Mouse (Mus musculus) forebrain, embryonic 16.5 days (tissue): ENCODE data around the gene Itpk1. TPM values are rescaled to one million over a fixed set of nuclear protein-coding genes. Genes with fewer than 3 reads are reported as not detected.

Source experiments
- ATAC-seq: fragments of 200-750 bp; cut with Nextera tagmentation; 2 replicates; pipeline ENCODE4 v1.8.0; 2017; ENCODE audit warnings: mild to moderate bottlenecking, moderate library complexity
- H3K27ac ChIP-seq: fragments of 300-500 bp; sonication (generic); 2 replicates; pipeline ENCODE4 v1.5.1; 2014; ENCODE audit warnings: low read length, control low read depth
- H3K27me3 ChIP-seq: fragments of 300-500 bp; sonication (generic); replicated peaks from 2 replicates; pipeline ENCODE4 v1.6.1; 2014; ENCODE audit warnings: low read length; ENCODE audit not compliant: control insufficient read depth, insufficient read depth
- H3K36me3 ChIP-seq: fragments of 300-500 bp; sonication (generic); 2 replicates; pipeline ENCODE4 v1.6.1; 2014; ENCODE audit not compliant: control insufficient read depth, insufficient read depth
- H3K4me1 ChIP-seq: fragments of 300-500 bp; sonication (generic); replicated peaks from 2 replicates; pipeline ENCODE4 v1.6.1; 2014; ENCODE audit warnings: low read length; ENCODE audit not compliant: control insufficient read depth, insufficient read depth
- H3K4me2 ChIP-seq: fragments of 300-500 bp; sonication (generic); 2 replicates; pipeline ENCODE4 v1.6.1; 2014; ENCODE audit warnings: mild to moderate bottlenecking, low read length, control low read depth
- H3K4me3 ChIP-seq: fragments of 300-500 bp; sonication (generic); replicated peaks from 2 replicates; pipeline ENCODE4 v1.5.1; 2014; ENCODE audit warnings: mild to moderate bottlenecking, low read length, control low read depth
- H3K9ac ChIP-seq: fragments of 300-500 bp; sonication (generic); replicated peaks from 2 replicates; pipeline ENCODE4 v1.6.1; 2014; ENCODE audit warnings: low read depth, low read length, control low read depth
- H3K9me3 ChIP-seq: fragments of 300-500 bp; sonication (generic); 2 replicates; pipeline ENCODE4 v1.6.1; 2016; ENCODE audit warnings: low read length; ENCODE audit not compliant: control insufficient read depth
- WGBS: fragments of 180-500 bp; shearing (Covaris S2); extraction: QIAGEN DNeasy Blood & Tissue Kit; methylation state at CpG from one replicate; pipeline ENCODE4 v1.1.7; 2014; 5-methylcytosine and 5-hydroxymethylcytosine counted together
- polyA plus RNA-seq: library from polyadenylated mRNA; unstranded; fragments of >200 nt; fragmentation: Nextera tagmentation; extraction: Ambion mirVana; gene quantifications from 2 replicates; pipeline ENCODE4 v1.2.1, GENCODE M21; 2015

The Itpk1 gene
- polyA plus RNA-seq, 1 experiment from 2014 or later, result 68.7 TPM

DNA sequence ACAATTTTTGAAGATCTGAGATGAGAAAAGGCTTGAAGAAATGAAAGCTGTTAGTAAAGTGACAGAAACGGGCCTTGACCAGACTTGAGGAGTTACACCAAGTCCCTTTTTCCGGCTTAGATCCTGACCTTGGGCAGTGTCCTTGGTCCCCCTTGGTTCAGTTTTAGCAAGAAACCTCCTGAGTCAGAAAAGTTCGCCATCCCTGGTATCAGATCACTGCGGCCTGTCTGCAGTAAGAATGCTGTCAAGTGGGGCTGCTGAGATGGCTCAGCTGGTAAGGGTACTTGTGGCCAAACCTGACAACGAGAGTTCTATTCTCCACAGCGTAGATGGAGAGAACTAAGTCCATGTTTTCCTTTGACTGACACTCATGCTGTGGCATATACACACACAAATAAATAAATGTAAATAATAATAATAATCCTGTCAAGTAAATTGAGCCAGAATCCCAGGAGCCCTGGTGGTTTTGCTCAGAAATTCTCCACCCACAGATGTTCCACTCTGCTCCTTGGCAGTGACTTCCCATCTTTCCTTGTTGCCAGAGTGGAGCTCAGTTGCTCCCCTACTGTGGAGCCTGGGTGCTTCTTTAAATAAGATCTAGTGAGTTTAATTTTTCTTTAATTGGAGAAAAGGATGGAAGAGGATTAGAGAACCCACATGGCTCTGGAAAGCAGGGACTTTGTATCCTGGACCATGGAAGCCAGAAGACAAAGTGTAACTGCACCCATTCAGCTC is 1.3 kb upstream of the Itpk1 start:
- Histone ChIP-seq H3K9ac (no peak overlapping the region; the same call in 1 of the 2 replicates), H3K27me3 (no peaks in the 10 kb centered on the region), H3K9me3 (no peaks in the 10 kb centered on the region), H3K4me3 (peak overlapping the region; percentile 82), H3K27ac (no peak overlapping the region), H3K4me2 (peak overlapping the region; percentile 55), H3K36me3 (no peaks in the 10 kb centered on the region), H3K4me1 (peaks cover 35% of the 10 kb centered on the region)
- ATAC-seq, result no peak
- 63% methylated on average over 6 of the region's 6 CpGs for WGBS

DNA sequence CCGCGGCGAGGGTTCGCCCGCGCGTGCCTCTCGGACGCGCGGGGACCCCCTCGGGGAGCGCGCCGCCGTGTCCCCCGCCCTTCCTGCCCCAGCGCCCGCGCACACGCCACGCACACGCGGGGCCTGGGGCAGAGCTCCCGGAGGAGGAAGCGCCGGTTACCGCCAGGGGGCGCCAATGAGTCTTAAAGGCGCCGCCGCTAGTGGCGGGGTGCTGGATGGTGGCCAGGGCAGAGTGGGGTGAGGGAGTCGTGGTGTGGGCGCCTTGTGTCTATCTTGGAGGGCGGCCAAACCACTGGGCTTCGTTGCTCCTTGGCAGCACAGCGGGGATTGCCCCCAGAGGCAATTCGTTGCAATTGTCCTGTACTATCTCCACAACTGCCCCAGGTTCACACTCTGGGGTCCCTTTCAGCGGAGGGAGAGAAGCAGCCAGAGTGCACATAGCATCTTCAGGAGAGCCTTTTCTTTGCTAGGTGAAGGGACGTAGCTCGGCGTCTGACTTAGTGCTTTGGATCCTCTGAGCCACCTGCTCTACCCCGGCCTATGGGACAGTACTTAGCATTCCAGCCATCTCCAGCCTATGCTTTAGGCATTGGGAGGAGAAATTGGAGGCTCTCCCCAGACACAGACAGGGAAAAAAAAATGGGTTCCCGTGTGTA is 614 bp upstream of the Itpk1 start:
- Histone ChIP-seq H3K9me3 (no peaks in the 10 kb centered on the region), H3K4me3 (peak overlapping the region; percentile 82), H3K9ac (peak overlapping the region; percentile 84), H3K27me3 (no peaks in the 10 kb centered on the region), H3K4me2 (peak overlapping the region; percentile 55), H3K4me1 (peaks cover 41% of the 10 kb centered on the region), H3K36me3 (no peaks in the 10 kb centered on the region), H3K27ac (peak overlapping the region; percentile 89)
- WGBS, result 2% methylated on average over 26 of the region's 45 CpGs
- peak; percentile 76 for ATAC-seq

DNA sequence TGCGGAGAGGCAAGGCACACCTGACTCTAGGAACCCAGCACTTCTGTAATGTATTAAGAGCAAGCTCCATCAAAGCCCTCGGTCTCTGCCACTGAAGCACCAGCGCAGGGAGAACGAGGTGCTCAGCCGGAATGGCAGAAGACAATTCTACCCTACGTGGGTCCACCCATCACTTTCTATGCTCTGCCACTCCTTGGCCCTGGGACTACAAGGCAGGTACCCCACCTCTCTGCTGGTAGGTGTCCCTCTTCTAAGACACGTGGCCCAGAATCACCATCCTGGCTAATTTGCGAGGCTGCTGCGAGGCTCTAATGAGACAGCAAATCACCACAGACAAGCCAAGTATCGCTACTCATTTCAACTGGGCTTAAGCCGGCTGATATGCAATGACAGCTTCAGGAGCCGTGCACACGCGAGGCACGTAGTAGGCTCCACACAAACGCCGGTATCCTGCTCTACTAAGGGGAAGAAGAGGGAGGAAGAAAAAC is 765 bp downstream of the Itpk1 start:
- Histone ChIP-seq H3K27ac (peak overlapping the region; percentile 86), H3K9ac (peak overlapping the region; percentile 84), H3K4me1 (peaks cover 54% of the 10 kb centered on the region), H3K9me3 (no peaks in the 10 kb centered on the region), H3K4me3 (peak overlapping the region; percentile 82), H3K36me3 (no peaks in the 10 kb centered on the region), H3K4me2 (peak overlapping the region; percentile 77), H3K27me3 (no peaks in the 10 kb centered on the region)
- peak; percentile 19; the same call in 1 of the 2 replicates for ATAC-seq
- 4% methylated on average over 17 of the region's 17 CpGs for WGBS

- no peaks in the 10 kb centered on the region for H3K9me3 ChIP-seq
- 18% methylated on average over 6 of the region's 6 CpGs for WGBS
- no peak for ATAC-seq
- peak overlapping the region; percentile 77 for H3K4me2 ChIP-seq
- no peaks in the 10 kb centered on the region for H3K27me3 ChIP-seq
- no peaks in the 10 kb centered on the region for H3K36me3 ChIP-seq
- H3K27ac ChIP-seq, result peak overlapping the region; percentile 86
- peaks cover 59% of the 10 kb centered on the region for H3K4me1 ChIP-seq
- H3K4me3 ChIP-seq, result peak overlapping the region; percentile 82
- peak overlapping the region; percentile 84 for H3K9ac ChIP-seq
These were observed 1.3 kb downstream of the Itpk1 start for GRCm38 (mm10) chr12:102703441-102703840.

DNA sequence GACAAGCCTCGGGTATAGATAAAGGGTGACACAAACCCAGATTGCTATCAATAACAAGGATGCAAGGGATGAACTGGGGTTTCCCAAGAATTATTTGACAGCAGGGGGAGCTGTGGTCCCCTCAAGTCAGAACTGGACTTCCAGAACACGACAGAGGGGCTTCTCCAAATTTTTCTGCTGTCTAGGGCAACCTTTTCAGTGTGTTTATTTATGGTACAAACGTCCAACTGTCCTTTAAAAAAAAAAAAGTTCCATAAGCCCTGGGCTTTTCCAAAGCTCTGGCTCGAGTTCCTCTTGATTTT is 1.7 kb downstream of the Itpk1 start:
- Histone ChIP-seq H3K4me2 (peak overlapping the region; percentile 77), H3K4me1 (peaks cover 63% of the 10 kb centered on the region), H3K27me3 (no peaks in the 10 kb centered on the region), H3K27ac (peak overlapping the region; percentile 86), H3K9me3 (no peaks in the 10 kb centered on the region), H3K9ac (peak overlapping the region; percentile 84), H3K36me3 (no peaks in the 10 kb centered on the region), H3K4me3 (peak overlapping the region; percentile 82)
- 3% methylated on average over 4 of the region's 4 CpGs for whole genome bisulfite sequencing
- no peak for ATAC-seq

DNA sequence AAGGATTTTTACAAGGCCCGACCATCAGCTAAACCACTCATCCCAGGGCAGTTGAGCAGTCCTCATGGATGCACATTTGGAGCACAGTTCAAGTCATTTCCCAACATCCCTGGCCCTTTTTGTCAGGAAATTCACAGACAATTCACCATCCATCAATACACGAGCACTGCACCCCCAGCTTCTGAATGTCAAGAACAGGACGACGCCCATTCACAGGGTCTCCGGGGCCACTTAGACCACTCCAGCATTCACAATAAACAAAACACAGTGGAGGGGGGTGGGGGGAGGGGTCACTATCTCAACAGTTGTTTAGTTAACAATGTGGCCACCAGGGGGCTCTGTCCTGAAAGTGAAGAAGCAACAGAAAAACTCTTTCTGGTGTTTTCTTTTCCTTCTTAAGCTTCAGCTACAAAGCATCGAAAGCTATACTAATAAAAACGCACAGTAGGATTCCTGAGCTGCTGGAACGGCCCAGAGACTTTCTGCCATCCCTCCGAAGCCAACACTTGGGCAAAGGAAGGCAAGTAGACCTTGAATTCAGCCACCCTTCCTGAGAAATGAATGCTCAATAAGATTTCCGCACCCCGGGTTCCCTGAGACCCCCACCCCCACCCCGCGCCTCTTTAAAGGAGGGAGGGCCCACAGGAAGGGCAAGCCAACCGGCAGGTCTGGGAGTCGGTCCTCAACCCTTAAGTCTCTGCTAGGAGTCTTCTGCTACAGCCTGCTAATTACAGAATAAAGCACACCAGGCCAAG is 2.2 kb downstream of the Itpk1 start:
- Histone ChIP-seq H3K27ac (peak overlapping the region; percentile 86), H3K27me3 (no peaks in the 10 kb centered on the region), H3K4me2 (peak overlapping the region; percentile 77), H3K4me3 (peak overlapping the region; percentile 82), H3K36me3 (no peaks in the 10 kb centered on the region), H3K9me3 (no peaks in the 10 kb centered on the region), H3K4me1 (peaks cover 68% of the 10 kb centered on the region), H3K9ac (peak overlapping the region; percentile 84)
- 3% methylated on average over 15 of the region's 15 CpGs for WGBS
- no peak for ATAC-seq

DNA sequence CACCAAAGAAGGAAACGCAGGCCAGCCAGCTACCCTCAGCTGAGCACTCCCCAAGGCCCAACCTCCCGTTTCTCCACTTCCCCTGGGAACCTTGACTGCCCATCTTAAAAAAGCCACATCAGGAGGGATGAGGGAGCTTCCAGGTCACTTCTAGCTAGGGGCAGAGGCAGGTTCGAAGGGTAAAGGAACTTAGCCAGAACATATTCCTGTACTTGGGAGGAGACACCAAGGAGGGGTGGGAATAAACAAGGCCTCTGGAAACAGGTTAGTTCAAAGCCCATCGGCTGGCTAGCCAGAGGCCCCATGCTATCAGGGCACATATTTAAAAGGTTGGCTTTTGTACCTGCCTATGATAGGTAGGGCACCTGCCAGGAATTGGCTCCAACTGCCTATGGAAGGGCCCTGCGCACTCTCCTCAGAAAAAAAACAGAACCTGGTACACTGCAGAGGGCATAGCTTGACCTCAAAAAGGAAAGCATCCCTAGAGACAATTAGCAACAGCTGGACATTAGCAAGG is 3.0 kb downstream of the Itpk1 start:
- no peaks in the 10 kb centered on the region for H3K9me3 ChIP-seq
- peaks cover 72% of the 10 kb centered on the region for H3K4me1 ChIP-seq
- peak overlapping the region; percentile 77 for H3K4me2 ChIP-seq
- WGBS, result 93% methylated on average over 5 of the region's 5 CpGs
- H3K36me3 ChIP-seq, result no peaks in the 10 kb centered on the region
- no peak overlapping the region for H3K27ac ChIP-seq
- H3K27me3 ChIP-seq, result no peaks in the 10 kb centered on the region
- H3K9ac ChIP-seq, result peak overlapping the region; percentile 22
- ATAC-seq, result no peak
- no peak overlapping the region; the same call in 1 of the 2 replicates for H3K4me3 ChIP-seq

GRCm38 (mm10) chr12:102700453-102700852 is 4.3 kb downstream of the Itpk1 start:
- Histone ChIP-seq H3K4me1 (peaks cover 77% of the 10 kb centered on the region), H3K4me3 (no peak overlapping the region), H3K27me3 (no peaks in the 10 kb centered on the region), H3K4me2 (peak overlapping the region; percentile 6; the same call in 1 of the 2 replicates), H3K27ac (peak overlapping the region; percentile 66), H3K9ac (no peak overlapping the region), H3K9me3 (no peaks in the 10 kb centered on the region), H3K36me3 (no peaks in the 10 kb centered on the region)
- WGBS, result 35% methylated on average over 12 of the region's 12 CpGs
- no peak for ATAC-seq

- Histone ChIP-seq H3K27me3 (no peaks in the 10 kb centered on the region), H3K9me3 (no peaks in the 10 kb centered on the region), H3K27ac (no peak overlapping the region), H3K9ac (no peak overlapping the region), H3K4me1 (peaks cover 81% of the 10 kb centered on the region), H3K36me3 (no peaks in the 10 kb centered on the region), H3K4me3 (no peak overlapping the region), H3K4me2 (no peak overlapping the region)
- 17% methylated on average over 1 of the region's 1 CpGs for whole genome bisulfite sequencing
- ATAC-seq, result no peak
These were observed 5.6 kb downstream of the Itpk1 start for GRCm38 (mm10) chr12:102699156-102699555.
